Mouse (Mus musculus) embryo, embryonic 10.5 days (tissue): ENCODE data around the gene Spdye4a.
"Not testable (repeated sequence)": the region's sequence is repeated elsewhere in the genome, so short reads cannot be mapped to it uniquely, and the experiment has no call there.

Experiments used
- DNase-seq: peaks from one replicate; pipeline ENCODE4 v3.0.0-alpha.2; 2015; ENCODE audit warnings: low spot score

The Spdye4a gene

GRCm38 (mm10) chr5:143235028-143235693 is 8.5 kb upstream of the Spdye4a start, which contains the start of gene Zfp12:
TSS of gene Zfp12 (plus strand) at chr5:143235163.
- peak; percentile 99 for DNase-seq

- no peak for DNase-seq
These were observed 4.4 kb downstream of the Spdye4a start for GRCm38 (mm10) chr5:143222287-143222686.

- no peak for DNase-seq
These were observed 5.7 kb downstream of the Spdye4a start for GRCm38 (mm10) chr5:143220996-143221395.

- no peak for DNase-seq
These were observed 12.9 kb downstream of the Spdye4a start for GRCm38 (mm10) chr5:143213832-143214231.

- no peak for DNase-seq
These were observed 21.7 kb downstream of the Spdye4a start for GRCm38 (mm10) chr5:143205015-143205414.

GRCm38 (mm10) chr5:143196506-143196905 is 30.2 kb downstream of the Spdye4a start:
- DNase-seq, result no peak

- DNase-seq, result no peak
These were observed 31.5 kb downstream of the Spdye4a start for GRCm38 (mm10) chr5:143195166-143195565.

GRCm38 (mm10) chr5:143194747-143195146 is 31.9 kb downstream of the Spdye4a start:
- not testable (repeated sequence) for DNase-seq

GRCm38 (mm10) chr5:143192806-143193205 is 33.9 kb downstream of the Spdye4a start:
- DNase-seq, result no peak

- not testable (repeated sequence) for DNase-seq
These were observed 38.7 kb downstream of the Spdye4a start for GRCm38 (mm10) chr5:143188014-143188413.

- peak; percentile 97 for DNase-seq
These were observed 46.2 kb downstream of the Spdye4a start, which contains the start of the genes Rbak and Spdye4b for GRCm38 (mm10) chr5:143180255-143181076. TSS of gene Rbak (minus strand) at chr5:143180775. TSS of gene Spdye4b (plus strand) at chr5:143181017.

GRCm38 (mm10) chr5:143179179-143179578 is 47.5 kb downstream of the Spdye4a start:
- peak; percentile 59 for DNase-seq

- no peak for DNase-seq
These were observed 49.0 kb downstream of the Spdye4a start for GRCm38 (mm10) chr5:143177541-143178200.

- no peak for DNase-seq
These were observed 50.7 kb downstream of the Spdye4a start for GRCm38 (mm10) chr5:143175970-143176369.
